Mouse (Mus musculus) olfactory bulb, adult 2 months (tissue): ENCODE measurements around the gene 4930519P11Rik. TPM values are rescaled to one million over a fixed set of nuclear protein-coding genes. Genes with fewer than 3 reads are reported as not detected.

Experiments used
- H3K27ac ChIP-seq: fragments of 200-500 bp; 2 replicates; pipeline ENCODE4 v1.5.1; 2012; ENCODE audit warnings: low read depth, low read length; ENCODE audit not compliant: insufficient read depth
- H3K4me1 ChIP-seq: fragments of 200-500 bp; 2 replicates; pipeline ENCODE4 v1.6.1; 2012; ENCODE audit warnings: low read length; ENCODE audit not compliant: control insufficient read depth, insufficient read depth
- H3K4me3 ChIP-seq: fragments of 200-500 bp; 2 replicates; pipeline ENCODE4 v1.5.1; 2012; ENCODE audit warnings: mild to moderate bottlenecking, low read depth, low read length, moderate library complexity; ENCODE audit not compliant: insufficient read depth
- CTCF ChIP-seq: fragments of 200-500 bp; IDR thresholded peaks from 2 replicates; pipeline ENCODE4 v1.5.1; 2012; ENCODE audit warnings: low read depth, mild to moderate bottlenecking, low read length, moderate library complexity; ENCODE audit not compliant: insufficient read depth
- POLR2A ChIP-seq: fragments of 200-500 bp; IDR thresholded peaks from 2 replicates; pipeline ENCODE4 v1.6.1; 2012; ENCODE audit warnings: mild to moderate bottlenecking, low read depth, low read length, moderate library complexity; ENCODE audit not compliant: insufficient read depth
- WGBS: fragments of 180-500 bp; shearing (Covaris S2); methylation state at CpG from one replicate; pipeline ENCODE4 v1.1.7; 2018; 5-methylcytosine and 5-hydroxymethylcytosine counted together
- polyA plus RNA-seq: library from polyadenylated mRNA; stranded (reverse); fragments of >200 nt; gene quantifications from 2 replicates; pipeline ENCODE4 v1.2.4, GENCODE M21; 2012; ENCODE audit warnings: low replicate concordance; ENCODE audit not compliant: missing spikeins, insufficient read depth, insufficient read length

Gene 4930519P11Rik
- polyA plus RNA-seq, 1 experiment, result not detected

- 98% methylated on average over 2 of the region's 2 CpGs for WGBS
- no peak for TF ChIP-seq POLR2A
- no peak for TF ChIP-seq CTCF
- no peaks in the 10 kb centered on the region for H3K4me1 ChIP-seq
- no peak overlapping the region for H3K27ac ChIP-seq
- H3K4me3 ChIP-seq, result no peak overlapping the region
These were observed 22.6 kb upstream of the 4930519P11Rik start for GRCm38 (mm10) chr2:154635826-154636225.

GRCm38 (mm10) chr2:154633876-154634644 lies 20.8 kb upstream of the 4930519P11Rik start:
- no peaks in the 10 kb centered on the region for H3K4me1 ChIP-seq
- 98% methylated on average over 9 of the region's 9 CpGs for WGBS
- no peak overlapping the region for H3K27ac ChIP-seq
- TF ChIP-seq POLR2A, result no peak
- TF ChIP-seq CTCF, result no peak
- no peak overlapping the region for H3K4me3 ChIP-seq

DNA sequence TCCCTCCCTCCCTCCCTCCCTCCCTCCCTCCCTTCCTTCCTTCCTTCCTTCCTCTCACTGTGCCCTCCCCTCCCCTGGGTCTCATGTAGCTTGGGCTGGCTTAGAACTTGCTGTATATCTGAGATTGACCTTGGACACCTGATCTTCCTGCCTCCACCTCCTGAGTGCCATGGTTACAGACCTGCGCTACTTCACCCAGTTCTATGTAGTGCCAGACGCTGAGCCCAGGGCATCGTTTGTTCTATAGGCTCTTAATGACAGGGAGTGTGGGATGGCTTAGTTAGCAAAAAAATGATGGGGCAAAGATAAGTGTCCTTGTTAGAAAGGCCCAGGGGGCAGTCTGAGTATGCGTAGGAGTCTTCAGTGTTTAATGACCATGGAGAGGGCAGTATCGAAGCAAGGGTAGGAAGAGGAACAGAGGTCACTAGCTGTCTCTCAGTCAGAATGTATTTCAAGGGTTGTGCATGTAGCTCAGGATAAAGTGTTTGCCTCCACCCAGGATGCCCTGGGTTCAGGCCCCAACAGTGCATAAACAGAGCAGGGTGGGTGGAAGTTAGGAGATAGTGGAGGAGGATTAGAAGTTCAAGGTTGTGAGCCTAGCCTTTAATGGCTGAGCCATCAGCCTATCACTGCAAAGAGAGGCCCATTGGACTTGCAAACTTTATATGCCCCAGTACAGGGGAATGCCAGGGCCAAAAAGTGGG lies 20.0 kb upstream of the 4930519P11Rik start:
- no peak for TF ChIP-seq CTCF
- TF ChIP-seq POLR2A, result no peak
- WGBS, result 94% methylated on average over 5 of the region's 5 CpGs

GRCm38 (mm10) chr2:154632203-154632780 lies 19.1 kb upstream of the 4930519P11Rik start:
- H3K4me3 ChIP-seq, result no peak overlapping the region
- H3K27ac ChIP-seq, result no peak overlapping the region
- TF ChIP-seq CTCF, result no peak
- no peak for TF ChIP-seq POLR2A
- H3K4me1 ChIP-seq, result no peaks in the 10 kb centered on the region
- WGBS, result 93% methylated on average over 16 of the region's 16 CpGs

More for the DNA sequence above, 20.0 kb upstream of the 4930519P11Rik start:
- Histone ChIP-seq H3K27ac (no peak overlapping the region), H3K4me3 (no peak overlapping the region), H3K4me1 (no peaks in the 10 kb centered on the region)

DNA sequence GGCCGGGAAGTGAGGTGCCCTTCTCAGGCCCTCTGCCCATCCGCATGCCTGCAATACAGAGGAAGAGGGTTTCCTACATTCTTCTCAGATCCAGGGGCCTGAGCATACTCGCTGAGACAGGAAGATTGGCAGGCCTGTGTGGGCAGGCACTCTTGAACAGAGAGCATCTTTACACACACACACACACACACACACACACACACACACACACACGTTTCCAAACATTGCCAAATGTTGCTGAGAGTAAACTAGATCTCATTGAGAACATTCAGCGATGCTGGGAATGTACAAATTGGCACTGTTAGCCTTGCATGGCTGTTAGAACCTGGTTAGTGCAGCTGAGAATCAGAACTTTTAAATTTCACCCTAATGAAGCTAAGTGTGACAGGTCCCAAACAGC lies 17.3 kb upstream of the 4930519P11Rik start:
- H3K4me1 ChIP-seq, result no peaks in the 10 kb centered on the region
- no peak overlapping the region for H3K4me3 ChIP-seq
- no peak overlapping the region for H3K27ac ChIP-seq
- 76% methylated on average over 5 of the region's 5 CpGs for WGBS
- TF ChIP-seq POLR2A (no peak), CTCF (no peak)

GRCm38 (mm10) chr2:154624137-154624536 lies 10.9 kb upstream of the 4930519P11Rik start:
- H3K4me3 ChIP-seq, result no peak overlapping the region
- H3K27ac ChIP-seq, result no peak overlapping the region
- H3K4me1 ChIP-seq, result no peaks in the 10 kb centered on the region; the same call in 1 of the 2 replicates
- TF ChIP-seq POLR2A, result no peak
- no peak for TF ChIP-seq CTCF

DNA sequence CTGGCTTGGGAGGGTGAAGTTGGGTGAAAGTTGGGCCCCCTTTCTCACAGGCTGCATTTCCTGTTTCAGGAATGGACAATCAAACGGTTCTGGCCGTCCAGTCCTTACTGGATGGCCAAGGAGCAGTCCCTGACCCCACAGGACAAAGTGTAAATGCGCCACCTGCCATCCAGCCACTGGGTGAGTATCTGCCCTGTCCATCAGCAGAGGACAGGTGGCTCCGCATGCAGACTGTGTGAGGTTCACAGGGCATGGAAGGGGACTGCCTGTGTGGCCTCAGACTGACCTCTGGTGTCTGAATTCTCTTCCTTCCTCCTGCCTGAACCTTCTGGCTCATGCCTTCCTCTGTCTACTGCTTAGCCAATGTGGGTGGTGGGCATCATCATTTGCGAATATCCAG lies 8.4 kb upstream of the 4930519P11Rik start:
- 86% methylated on average over 5 of the region's 5 CpGs for WGBS
- TF ChIP-seq CTCF (no peak), POLR2A (no peak)
- Histone ChIP-seq H3K4me3 (no peak overlapping the region), H3K4me1 (no peaks in the 10 kb centered on the region; the same call in 1 of the 2 replicates), H3K27ac (no peak overlapping the region)

DNA sequence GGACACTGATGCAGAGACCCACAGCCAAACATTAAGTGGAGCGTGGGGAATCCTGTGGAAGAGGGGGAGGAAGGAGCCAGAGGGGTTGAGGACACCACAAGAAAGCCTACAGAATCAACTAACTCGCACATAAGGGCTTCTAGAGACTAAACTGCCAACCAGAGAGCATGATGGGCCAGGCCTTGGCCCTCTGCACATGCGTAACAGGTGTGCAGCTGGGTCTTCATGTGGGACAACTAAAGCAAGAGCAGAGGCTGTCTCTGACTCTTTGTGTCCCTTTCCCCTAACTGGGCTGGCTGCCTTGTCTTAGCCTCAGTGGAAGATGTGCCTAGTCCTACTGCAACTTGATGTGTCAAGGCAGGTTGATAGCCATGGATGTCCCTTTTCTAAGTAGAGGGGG lies 3.8 kb upstream of the 4930519P11Rik start:
- Histone ChIP-seq H3K4me3 (no peak overlapping the region), H3K4me1 (peaks cover 7% of the 10 kb centered on the region), H3K27ac (no peak overlapping the region)
- 91% methylated on average over 3 of the region's 3 CpGs for WGBS
- no peak for TF ChIP-seq POLR2A
- TF ChIP-seq CTCF, result no peak

DNA sequence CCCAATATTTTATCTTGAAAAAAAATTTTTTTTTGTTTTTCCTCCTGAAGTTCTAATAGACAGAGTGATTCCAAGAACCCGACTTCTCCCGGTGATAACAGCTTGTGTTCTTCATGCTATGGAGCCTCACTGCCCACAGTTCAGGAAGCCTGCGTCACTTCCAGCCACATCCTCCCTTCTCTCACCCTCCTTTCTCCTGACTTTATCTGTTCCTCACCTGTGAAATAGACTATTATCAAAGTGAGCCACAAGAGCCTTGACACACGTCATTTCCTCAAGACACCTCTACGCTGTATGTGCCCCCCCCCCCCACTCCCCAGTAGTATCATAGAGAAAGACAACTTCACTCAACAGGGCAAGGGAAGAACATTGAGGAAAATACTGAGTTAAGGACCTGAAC lies 2.4 kb upstream of the 4930519P11Rik start:
- no peak for TF ChIP-seq POLR2A
- no peak for TF ChIP-seq CTCF
- WGBS, result 92% methylated on average over 5 of the region's 5 CpGs
- H3K27ac ChIP-seq, result no peak overlapping the region
- peaks cover 7% of the 10 kb centered on the region for H3K4me1 ChIP-seq
- no peak overlapping the region for H3K4me3 ChIP-seq
